Mouse (Mus musculus) stomach, postnatal 0 days (tissue): Measurements from ENCODE around the gene Olfr818.
"Not testable (repeated sequence)": the region's sequence is repeated elsewhere in the genome, so short reads cannot be mapped to it uniquely, and the experiment has no call there.

Experiments
- CTCF ChIP-seq: IDR thresholded peaks from 2 replicates; pipeline ENCODE4 v1.5.1; 2016; ENCODE audit warnings: antibody characterized with exemption, low read depth, mild to moderate bottlenecking, moderate library complexity
- EP300 ChIP-seq: optimal IDR thresholded peaks from 2 replicates; pipeline ENCODE3; 2016; ENCODE audit warnings: antibody characterized with exemption

DNA sequence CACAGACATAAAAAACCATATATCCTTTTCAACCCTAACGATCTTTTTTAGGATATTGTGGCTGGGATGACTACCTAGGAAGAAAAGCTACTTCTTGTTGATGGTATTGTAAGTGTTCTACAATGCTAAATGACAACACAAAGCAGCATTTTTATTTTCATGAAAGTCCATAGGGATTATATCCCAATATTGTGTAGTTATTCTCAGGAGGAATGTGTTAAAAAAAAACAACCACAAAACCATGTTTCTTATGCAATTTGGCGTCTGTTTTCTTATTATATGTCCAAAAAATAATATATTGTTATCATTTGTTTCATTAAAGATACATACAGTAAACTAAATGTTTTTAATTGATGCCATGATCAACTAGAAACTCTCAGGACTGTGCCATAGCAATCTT lies 27.1 kb upstream of the Olfr818 start, which contains the start of gene Olfr247:
- TF ChIP-seq CTCF, EP300: not testable (repeated sequence)
